Mouse (Mus musculus): ENCODE results near the gene Tapbp.

GRCm38 (mm10) chr17:33915671-33916250, at the start of gene Tapbp, which contains the start of gene Zbtb22:
- no peak for TF ChIP-seq CTCF (IDR thresholded peaks at IDR 0.05; ENCODE audit: control insufficient read depth, insufficient read depth, insufficient read length)
- no peak for TF ChIP-seq MYOG (IDR thresholded peaks at IDR 0.05; ENCODE audit: control insufficient read depth, extremely low read depth, insufficient read length)
- no peak for TF ChIP-seq CEBPB (IDR thresholded peaks at IDR 0.05; ENCODE audit: low read depth)
- TF ChIP-seq MYOD1 (IDR thresholded peaks at IDR 0.05; ENCODE audit: control insufficient read depth, insufficient read length, low read depth), result no peak
- no peak for TF ChIP-seq USF1 (IDR thresholded peaks at IDR 0.05; ENCODE audit: low read depth)
- no peak for TF ChIP-seq MAX (IDR thresholded peaks at IDR 0.05)
- TF ChIP-seq FOSL1 (IDR thresholded peaks at IDR 0.05; ENCODE audit: insufficient read depth, low read length, poor library complexity, severe bottlenecking), result no peak
